Mouse (Mus musculus) neutrophil, adult 65 days (primary cell): Measurements from ENCODE around the gene Fbxl4. TPM values are rescaled to one million over a fixed set of nuclear protein-coding genes. Genes with fewer than 3 reads are reported as not detected.

ENCODE experiments used
- total RNA-seq: library from RNA; stranded (reverse); gene quantifications from 2 replicates; pipeline ENCODE4 v1.2.4, GENCODE M21; 2023

Gene Fbxl4
- total RNA-seq, result 3.2 and 4.6 TPM in 2 replicates

DNA sequence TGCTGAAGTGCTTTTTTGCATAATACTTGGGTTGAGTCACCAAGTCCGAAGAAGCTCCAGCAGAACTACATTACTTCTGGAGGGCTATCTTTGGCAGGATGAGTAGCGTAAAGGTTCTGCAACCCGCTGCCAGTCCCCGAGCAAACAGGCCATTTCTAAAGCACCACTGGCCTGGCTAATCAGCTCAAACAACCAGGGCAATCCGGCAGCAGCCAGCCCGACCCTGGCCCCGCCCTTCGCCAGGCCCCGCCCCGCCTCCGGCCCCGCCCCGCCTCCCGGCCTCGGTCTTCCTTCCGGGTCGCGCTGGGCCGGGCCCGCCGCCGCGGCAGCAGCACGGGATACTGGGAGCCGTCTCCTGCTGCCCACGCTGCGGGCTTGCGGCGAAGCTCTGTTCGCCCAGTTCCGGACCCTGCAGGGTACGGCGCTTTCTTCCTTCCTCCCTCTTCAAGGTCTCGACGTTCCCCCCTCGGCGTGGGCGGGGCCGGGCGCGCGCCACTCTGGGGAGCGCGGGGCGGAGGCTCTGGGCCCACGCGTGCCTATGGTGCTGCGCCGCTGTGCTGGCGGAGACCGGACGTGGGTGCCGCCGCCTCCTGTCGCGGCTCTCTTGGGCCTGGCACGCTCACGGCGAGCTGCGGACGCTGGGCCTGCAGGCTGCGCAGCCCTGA lies at the start of gene Fbxl4:
Fbxl4 (plus strand) TSS at position 278 of the 665 bp plus-strand sequence.

Other genes starting within 250 kb of the Fbxl4 start
- gene Pou3f2, start 130.8 kb downstream of the Fbxl4 start, total RNA-seq, result not detected in 2 replicates